Mouse (Mus musculus): ENCODE measurements around the gene Gnat3.
A peak's percentile ranks its signal among the peaks of the same experiment; 100 is the strongest.
"Not testable (repeated sequence)": the region's sequence is repeated elsewhere in the genome, so short reads cannot be mapped to it uniquely, and the experiment has no call there.

The Gnat3 gene

DNA sequence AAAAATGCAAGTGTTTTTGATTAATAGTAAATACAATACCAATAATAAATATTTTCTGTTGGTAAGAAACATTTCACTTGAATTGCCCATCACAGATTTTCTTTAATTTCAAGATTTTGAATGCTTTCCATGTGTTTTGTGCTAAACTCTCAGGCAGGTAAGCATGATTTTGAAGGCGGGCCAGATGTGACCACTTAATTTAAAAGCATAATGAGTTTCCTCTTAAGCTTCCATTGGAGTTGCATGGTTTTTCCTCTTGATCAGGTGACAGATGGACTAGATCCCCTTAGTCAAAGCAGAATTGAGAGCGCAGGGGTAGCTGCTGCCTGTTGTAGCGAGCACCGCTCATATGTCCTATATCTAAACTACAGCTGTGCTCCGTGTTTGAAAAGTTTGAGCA, at the start of gene Gnat3:
TSS of gene Gnat3 (plus strand) at position 301 of the 400 bp plus-strand sequence.
- DNase-seq (ENCODE audit: low read depth, low spot score): no peak

DNA sequence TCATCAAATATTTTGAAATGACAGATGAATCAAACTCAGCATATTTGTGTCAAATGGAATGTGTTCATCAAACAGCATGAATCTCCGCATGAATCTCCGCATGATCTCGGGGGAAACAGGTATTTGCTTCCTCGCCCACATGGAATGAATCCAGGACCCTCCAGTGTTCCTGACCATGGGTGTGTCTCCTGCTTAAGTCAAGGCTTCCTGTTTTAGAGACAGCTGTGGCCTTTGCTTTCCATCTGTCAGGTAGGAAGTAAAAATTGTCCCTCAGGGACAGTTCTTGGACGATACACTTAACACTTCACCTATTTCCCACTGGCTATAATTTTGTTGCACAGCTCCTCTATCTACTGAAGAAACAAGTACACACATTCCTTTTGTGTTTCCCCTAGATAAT, 43.4 kb upstream of the Gnat3 start:
- no peak for DNase-seq (ENCODE audit: low read depth, low spot score)

DNA sequence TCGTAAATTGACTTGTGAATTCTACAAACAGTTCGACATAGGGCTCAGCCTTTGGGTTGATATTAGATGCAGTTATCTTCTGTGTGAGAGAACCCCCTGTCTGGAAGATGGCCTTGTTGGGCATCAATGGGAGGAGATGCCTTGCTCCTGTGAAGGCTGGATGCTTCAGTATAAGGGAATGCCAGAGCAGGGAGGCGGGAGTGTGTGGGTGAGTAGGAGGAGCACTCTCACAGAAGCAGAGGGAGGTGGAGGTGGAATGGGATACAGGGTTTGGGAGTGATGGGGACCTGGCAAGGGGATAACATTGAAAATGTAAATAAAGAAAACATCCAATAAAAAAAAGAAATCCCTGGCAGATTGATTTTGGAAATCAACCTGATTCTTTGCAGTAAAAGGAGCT, 38.7 kb upstream of the Gnat3 start:
- no peak for DNase-seq (ENCODE audit: low read depth, low spot score)

DNA sequence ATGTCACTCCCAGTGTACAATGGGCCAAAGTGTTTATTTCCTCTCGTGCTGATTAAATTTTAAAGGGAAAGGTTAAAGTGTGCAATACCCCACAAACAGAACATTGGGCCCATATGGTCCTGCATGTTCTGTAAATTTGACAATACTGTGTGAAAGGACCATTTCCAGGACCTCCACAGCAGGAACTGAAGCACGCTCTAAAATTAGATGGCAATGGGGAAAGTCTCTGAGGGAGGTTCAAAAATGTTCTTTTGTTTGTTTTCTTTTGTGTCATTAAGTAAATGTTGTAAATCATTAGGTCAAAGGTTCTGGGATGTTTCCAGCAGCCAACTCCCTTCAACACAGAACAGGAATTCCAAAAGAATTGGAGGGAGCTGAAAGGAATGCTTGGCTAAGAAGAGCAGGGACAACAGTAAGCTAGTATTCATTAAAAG, 38.2 kb upstream of the Gnat3 start:
- DNase-seq (ENCODE audit: low read depth, low spot score): no peak

DNA sequence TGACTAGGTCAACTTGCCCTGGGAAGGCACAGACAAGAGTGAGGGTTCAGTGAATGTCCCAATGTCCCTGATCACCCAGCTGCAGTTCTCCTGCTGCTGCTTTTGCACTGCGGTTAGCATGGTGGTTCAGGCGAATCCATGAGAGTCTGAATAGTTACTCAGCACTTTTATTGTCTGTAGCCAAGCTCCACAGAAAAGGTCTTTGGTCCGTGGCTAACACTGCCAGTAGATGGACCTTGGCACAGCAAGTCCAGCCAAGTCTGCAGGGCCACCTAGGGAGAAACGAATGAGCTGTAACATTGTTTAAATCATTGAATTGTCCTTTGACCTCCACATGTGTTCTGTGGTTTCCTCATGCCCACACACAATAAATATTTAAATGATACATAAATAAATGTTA, 33.9 kb upstream of the Gnat3 start:
- DNase-seq (ENCODE audit: low read depth, low spot score): no peak

DNA sequence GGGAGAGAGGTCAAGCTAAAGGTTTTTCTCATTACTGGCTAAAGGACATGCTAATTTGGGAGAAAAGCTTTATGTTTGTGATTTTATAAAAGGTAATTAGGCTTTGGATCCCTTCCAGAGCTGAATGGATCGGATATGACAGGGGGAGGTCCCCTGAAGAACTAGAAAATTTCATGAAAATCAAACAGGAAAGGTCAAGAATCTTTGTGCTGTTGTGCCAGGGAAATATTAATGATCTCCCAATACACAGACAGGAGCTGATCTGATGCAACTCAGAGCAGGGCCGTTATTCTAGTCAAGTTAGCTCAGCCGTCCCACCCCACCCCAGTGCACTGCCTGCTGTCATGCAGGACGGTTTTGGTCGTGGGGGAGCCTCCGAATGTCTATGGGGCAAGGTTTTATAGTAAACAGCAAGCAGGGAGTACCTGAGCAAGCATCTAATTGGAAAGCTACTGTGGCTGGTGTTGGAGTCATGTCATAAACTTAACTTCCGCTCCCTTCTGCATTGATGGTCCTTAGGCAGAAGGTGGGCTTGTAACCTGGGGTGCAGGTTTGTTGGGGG, 33.3 kb upstream of the Gnat3 start:
- no peak for DNase-seq (ENCODE audit: low read depth, low spot score)

DNA sequence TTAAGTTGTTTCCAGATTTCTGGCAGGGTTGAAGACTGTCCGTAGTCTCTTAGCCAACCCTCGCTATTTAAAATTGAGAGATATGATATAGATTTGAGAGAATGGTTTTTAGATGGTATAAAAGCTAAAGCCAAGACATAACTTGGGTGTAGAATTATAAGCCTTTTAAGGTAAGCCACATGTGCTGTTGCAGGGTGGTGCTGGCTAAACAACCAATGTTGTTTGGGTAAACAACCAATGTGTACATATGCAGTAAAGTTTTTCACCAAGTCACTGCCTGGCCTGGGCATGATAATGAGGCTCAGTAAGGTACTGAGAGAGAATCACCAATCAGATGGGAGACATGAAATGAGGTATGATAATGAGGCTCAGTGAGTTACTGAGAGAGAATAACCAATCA, 30.8 kb upstream of the Gnat3 start:
- DNase-seq (ENCODE audit: low read depth, low spot score): not testable (repeated sequence)

DNA sequence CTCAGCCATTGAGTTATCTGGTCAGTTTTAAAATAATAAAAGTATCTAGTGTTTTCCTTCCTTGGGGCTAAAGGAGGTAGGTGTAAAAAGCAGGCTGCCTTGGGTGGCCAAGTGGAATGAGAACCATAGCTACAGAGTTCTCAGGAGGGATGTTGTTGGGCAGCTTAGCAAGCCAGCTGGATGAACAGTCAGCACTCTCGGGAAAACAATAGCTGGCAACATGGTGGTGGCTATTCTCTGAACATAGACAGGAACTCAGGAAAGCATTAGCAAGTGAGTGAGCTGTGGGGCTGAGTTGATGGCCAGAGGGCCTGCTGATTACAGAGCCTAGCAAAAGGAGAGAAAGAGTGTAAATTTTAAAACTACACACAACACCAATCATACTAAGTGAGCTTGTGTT, 27.8 kb upstream of the Gnat3 start:
- DNase-seq (ENCODE audit: low read depth, low spot score): no peak

DNA sequence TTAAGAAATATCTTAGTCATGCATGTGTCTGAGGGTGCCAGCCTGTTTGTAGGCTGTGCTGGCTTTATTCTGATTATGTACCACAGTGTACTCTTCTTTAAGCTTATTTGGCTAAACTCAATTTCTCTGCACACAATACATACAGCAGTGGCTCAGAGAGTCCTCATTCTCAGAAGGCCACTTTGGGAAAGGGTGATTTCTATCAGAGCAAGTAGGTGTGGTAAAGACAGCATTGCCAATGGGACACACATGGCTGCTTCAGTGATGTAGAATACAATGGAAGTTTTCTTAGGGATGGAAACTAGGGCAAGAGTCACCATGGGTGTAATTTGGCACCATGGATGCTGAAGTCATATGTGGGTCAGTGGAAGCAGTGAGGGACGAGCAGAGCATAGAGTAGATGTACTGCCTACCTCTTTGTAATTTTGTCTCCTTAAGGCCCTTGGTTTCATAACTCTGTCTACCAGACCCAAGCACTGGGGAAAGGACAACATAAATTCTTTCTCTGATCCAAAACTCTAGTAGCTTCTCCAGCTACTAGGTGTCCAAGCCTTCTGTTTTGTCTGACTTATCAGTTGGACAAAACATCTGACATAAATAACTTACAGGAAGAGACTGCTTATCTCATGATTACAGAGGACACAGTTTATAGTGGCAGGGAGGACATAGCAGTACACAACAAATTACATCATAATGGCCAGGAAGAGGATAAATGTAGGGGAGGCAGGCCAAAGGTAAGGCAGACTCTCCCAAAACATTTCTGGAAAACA, 24.0 kb upstream of the Gnat3 start:
- DNase-seq (ENCODE audit: low read depth, low spot score): no peak

DNA sequence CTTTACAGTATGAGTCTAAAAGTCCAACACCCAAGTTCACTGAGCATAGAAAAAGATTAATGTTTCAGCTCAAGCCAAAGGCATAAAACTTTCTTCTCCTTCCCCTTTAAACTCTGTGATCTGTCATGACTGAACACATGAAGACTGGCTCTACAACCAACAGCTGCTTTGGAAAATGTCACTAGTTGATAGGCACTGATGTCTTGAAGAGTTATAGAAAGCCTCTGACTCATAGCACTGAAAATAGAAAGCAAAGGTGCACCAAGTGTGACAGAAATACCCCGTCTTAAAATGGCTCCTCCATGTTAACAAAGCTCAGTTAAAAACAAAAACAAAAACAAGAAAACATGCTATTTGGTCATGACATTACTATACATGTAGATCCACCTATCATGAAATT, 5.9 kb upstream of the Gnat3 start:
- peak; percentile 41 for DNase-seq (ENCODE audit: low read depth, low spot score)

DNA sequence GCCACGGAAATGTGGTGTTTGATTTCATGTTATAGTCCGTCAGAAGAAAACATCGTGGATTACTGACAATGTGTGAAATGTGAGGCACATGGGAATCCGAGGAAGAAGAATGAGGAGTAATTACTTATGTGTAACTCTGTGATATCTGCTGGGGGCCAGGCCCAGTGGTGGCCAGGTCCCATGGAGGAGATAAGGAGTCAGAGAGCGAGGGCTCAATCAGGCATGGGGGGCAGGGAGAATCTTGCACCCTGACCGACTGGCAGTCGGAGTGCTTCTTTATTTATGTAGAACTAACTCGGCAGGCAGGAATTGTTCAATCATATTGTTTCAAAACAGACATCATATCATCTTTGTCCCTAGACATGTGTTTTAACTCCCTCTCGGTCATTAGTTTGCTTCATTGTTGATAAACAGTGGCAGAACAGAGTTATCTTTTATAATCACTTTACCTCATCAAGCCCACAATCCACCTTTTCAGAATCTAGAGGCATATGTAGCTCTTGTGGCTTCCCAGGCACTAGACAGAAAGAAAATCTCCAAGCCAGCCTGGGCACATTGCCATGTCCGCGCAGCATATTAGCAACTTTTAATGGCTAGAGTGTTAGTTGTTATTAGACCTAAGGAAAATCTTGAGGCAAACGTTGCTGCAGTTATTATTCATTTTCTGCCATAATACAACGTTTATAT, 7.5 kb downstream of the Gnat3 start:
- DNase-seq (ENCODE audit: low read depth, low spot score): no peak

DNA sequence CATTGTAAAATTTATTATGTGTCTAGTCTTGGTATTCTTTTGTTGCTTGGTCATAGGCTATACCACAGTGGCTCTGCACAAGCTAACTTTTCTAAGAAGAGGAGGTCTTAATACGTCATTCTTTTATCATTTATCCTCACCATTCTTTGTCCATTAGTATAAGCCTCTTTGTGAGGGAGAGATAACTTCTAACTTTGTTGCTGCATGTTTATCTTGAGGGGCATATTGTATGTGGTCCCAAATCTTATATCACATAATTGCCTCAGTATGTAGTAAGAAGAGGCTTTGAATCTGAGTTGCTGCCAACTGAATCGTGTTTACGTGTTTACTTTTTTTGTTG, 8.0 kb downstream of the Gnat3 start:
- no peak for DNase-seq (ENCODE audit: low read depth, low spot score)

DNA sequence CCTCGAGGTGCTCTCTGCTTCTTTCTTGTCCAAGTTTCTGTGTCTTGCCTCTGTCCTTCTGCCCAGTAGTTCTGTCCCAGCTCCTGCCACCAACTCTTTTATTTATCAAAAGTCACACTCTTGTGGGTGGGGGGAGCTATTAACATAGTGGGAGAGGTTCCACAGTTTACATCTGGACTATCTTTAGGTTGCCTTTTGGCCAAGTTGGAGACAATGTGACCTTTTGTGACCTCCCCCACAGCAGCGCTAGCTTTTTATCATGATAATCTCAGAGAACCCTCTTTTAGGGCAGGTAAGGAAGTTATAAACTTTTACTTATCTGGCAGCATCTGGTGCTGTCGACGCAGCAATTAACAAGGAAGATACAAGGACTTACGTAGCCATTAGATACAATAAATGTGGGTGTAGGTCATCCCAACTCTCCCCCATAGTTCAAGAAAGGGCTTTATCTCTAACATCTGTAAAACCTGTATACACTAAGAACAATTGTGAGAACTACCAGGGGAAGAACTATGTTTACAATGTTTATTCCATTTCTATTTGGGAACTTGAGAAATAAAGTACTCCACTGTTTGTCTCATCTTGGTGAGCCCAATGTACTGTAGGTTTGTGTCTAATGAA, 18.3 kb downstream of the Gnat3 start:
- no peak for DNase-seq (ENCODE audit: low read depth, low spot score)

DNA sequence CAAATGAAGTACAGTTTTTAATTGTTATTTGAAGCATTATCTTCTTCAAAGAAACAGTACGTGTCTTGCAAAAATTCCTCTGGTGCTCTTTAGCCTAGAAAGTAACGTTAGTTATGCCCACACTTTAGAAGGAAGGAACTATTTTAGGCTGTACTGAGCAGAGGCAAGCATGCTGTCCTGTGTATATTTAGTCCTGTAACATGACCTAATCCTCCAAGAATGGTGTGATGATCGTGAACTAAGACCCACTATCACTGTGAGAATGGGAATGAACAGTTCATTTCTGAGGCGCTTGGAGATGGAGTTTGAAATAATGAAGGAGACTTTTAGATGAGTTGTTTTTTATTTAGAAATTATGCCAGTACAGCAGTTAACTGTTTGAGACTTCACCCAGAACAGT, 20.4 kb downstream of the Gnat3 start:
- DNase-seq (ENCODE audit: low read depth, low spot score): no peak

DNA sequence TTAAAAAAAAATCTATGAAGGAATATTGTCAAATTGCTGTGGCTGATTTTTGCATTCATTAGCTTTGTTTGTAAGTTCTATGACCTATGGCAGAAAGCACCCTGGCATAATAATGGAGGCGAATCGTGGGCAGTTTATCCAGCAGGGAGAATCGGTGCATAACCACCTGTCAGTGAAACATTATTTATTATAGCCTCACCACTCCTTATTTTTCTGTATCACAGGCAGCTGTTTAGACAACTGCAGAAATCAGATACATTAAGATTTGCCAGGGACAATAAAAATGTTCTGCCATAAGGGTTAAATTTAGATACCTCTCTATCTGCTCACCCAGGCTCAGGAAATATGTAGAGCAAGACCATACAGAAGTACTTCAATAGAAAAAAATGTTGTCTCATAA, 22.2 kb downstream of the Gnat3 start:
- no peak for DNase-seq (ENCODE audit: low read depth, low spot score)

DNA sequence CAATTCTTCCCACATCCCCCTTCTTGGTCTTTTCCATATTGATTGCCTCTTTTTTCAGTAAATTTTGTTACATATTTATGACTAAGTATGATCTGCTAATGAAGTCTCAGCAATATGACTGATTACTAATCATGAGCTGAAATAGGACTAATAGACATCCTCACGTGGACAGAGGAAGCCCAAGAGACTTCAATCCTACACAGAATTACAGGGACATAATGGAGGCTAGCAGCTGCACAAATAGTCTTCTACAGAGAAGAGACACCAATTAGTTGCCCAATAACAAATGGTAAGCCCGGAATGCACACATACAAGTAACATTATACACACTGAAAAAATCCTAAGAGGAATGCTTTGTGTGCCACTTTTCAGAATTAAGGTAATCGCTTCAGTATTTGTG, 24.3 kb downstream of the Gnat3 start:
- no peak for DNase-seq (ENCODE audit: low read depth, low spot score)

DNA sequence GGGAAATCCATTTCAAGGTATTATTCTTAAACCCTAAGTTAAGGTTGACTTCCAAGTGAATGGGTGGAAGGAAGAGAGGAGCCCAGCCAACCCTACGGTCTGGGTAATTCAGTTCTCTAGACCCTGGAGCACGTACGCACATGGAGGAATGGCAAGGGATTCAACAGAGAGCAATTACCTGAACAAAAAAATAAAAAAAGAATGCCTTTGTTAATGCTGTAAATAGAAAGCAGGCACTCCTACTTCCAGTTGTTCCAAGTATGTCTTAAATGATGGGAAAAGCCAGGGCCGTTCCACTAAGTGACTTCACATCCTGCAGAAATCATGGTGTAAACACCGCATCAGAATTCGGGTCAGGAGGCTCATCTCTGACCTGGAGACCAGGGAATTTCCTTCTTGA, 28.3 kb downstream of the Gnat3 start:
- DNase-seq (ENCODE audit: low read depth, low spot score): no peak

DNA sequence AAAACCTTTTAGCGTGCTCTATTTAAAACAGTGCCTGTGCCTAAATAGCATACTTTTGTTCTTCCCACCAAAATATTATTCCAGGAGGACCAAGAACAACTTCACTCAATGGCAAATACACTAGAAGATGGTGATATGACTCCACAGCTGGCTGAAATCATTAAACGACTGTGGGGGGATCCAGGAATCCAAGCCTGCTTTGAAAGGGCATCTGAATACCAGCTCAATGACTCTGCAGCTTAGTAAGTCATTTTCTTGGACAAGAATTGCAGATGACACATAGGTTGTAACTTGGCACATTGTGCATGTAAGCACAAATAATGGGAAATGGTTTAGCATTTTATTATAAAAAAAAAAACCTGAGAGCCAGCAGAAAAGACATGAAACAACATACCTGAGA, 37.2 kb downstream of the Gnat3 start:
- DNase-seq (ENCODE audit: low read depth, low spot score): no peak

DNA sequence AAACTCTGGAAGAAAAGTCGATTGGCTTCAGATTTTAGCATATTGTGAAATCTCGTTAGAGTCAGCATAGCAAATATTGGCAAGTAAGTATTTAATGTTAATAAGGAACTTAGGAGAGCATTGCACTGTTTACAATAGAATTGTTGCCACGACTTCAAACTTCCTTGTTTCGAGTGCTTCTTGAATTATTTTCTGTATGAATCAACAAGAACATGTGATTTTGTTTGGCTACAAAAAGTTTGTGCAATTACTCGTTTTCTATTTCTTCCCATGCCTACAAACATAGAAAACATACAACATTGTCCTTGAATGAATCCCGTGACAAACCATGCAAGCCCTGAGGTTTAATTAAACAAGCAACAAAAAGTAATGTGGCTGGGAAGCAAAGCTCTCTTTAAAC, 37.8 kb downstream of the Gnat3 start:
- DNase-seq (ENCODE audit: low read depth, low spot score): peak; percentile 55

DNA sequence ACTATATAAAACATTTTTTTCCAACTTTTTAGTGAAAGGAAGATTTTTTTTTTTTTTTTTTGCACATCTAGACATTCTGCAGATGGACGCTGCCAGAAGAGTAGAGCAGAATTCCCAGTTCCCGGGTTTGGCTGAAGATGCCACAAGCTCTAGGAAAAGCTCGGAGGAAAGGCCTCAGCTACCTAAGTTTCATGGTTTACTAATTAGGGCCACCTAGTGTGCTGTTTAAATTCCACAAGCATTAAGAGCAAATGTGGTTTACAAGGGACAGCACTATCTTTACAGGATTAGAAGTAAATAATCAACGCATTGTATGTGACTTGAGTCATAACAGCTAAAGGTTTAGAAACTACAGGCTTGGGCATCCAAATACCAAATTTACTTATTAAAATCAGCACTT, 39.3 kb downstream of the Gnat3 start:
- no peak for DNase-seq (ENCODE audit: low read depth, low spot score)

DNA sequence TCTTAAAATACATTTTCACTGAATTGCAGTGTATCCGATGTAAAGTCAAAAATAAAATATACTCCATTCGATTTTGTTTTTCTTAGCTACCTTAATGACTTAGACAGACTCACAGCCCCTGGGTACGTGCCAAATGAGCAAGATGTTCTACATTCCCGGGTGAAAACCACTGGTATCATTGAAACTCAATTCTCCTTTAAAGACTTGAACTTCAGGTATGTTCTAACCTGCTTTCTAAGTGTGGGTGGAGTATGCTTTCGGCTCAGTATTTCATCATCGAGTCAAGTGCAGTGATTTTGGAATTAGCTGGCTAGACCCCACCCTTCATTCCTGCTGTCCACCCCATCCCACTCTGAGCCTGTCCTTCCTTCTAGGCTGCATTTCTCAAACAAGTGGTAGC, 41.3 kb downstream of the Gnat3 start:
- DNase-seq (ENCODE audit: low read depth, low spot score): no peak

DNA sequence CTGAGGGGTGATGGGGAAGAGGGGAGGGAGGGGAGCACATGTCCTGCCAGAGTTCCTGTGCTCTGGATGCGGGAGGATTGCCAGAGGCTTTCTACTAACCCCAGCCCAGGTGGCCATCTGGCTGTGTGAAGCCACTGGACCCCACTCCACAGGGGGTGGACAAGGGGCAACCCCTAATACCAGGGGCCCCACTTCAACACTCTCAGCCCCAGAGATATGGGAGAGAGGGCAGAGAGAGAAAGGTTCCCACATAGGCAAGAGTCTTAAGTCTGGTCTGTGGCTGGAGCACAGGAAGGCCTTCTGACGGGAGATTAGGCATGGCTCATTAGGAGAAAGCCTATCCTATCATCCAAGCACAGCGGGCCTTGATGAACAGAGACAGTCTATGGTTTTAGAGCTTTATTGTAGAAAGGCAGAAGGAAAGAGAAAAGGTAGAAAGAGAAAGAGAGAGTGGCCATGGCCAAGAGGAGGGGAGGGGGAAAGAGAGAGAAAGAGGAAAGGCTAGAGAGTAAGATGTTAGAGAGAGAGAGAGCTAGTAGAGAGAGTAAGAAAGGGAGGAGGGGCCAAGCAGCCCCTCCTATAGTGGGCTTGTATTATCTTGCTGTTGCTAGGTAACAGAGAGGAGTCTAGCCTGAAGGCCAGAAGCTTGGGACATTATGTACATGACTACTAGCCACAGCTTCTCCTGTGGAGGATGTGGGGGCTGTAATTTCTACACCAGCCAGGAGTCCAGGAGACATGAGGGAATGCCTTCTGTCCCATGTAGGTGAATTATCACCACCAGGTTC, 42.7 kb downstream of the Gnat3 start:
- no peak for DNase-seq (ENCODE audit: low read depth, low spot score)
